Mouse (Mus musculus): ENCODE results near the gene Grsf1. TPM values are rescaled to one million over a fixed set of nuclear protein-coding genes. Genes with fewer than 3 reads are reported as not detected.

Grsf1 gene
- 12.7 TPM for polyA plus RNA-seq (2015; fragmentation: Illumina TruSeq; extraction: RNeasy Lipid Tissue Mini Kit (QIAGEN cat#74804); ENCODE audit: insufficient read depth, low read depth, low replicate concordance)

DNA sequence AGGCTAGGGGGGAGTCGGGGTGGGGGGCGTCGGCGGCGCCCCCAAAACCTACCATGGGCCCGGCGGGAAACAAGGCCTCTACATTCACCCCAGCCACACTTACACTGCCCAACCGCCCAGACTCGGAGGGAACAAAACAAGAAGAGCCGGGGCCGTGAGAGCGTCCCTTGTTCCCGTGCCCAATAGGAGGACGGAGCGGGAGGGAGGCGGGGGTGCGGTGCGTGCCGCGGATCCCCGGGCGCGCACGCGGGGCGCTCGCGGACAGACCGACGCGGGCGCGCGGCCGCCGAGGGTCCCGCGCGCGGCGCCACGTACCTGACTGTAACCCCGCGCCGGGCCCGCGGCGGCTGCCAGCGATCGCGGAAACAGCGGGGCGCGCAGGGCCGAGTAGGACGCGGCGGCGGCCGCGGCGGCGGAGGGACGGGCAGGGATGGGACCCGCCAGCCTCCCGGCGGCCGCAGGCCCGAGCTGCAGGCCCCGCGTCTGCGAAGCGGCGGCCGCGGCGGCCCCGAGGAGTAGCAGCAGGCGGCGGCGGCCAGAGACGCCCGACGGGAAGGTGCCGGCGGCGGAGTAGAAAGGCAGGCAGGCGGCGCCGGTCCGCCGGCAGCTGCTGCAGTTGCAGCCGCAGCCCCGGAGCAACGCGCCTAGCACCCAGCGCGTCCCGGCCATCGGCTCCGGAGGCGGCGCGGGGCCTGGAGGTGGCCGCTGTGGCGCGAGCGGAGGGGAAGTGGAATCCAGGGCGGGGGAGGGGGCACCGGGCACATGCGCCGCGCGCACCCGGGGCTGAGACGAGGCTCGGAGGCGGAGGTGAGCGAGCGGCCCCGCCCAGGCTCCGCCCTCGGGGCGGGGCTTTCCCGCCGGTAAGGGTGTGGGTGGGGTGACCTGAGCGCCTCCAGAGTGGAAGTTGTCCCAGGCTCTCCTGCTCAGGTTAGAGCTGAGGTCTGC is at the start of gene Grsf1:
TSS of gene Grsf1 (minus strand) at position 729 of the 945 bp plus-strand sequence.

DNA sequence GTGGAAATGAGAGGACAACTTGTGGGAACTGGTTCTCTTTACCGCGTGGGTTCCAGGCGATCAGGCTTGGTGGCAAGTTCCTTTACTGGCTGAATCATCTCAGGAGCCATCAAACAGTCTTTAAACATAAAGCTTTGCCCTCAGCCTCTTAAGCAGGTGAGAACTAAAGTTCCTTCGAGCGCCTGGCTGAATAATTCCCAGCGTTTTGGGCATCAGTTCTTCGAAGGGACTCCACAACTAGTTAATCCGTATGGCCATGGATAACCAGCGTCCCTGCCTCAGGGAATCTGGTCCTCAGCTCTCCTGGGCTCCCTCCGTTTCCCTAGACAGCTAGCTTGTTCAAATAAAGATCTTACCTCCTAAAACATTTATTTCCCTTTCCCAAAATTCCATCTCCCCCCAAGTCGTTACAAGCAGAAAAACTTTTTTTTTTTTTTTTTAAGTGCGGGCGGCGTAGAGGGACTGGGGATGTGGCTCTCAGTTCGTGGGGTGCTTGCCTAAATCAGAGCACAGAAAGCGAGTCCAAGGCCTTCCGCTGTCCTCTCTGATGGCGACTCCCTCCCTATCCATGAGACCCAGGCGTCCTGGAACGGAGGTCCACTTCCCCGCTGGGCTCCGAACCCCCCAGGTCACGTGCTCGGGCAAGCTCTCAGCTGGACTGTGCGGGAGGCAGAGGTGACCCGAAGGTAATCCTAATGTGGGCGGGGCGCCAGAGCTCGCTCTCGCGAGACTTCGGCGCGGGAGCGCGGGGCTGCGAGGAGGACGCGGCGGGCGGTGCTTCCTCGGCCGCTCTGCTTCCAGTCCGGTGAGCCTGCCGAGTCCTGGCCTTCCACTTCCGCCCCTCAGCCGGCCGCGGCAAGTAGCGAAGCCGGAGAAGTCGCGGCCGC is 44.4 kb upstream of the Grsf1 start, which contains the start of gene Mob1b:
TSS of gene Mob1b (plus strand) at position 740 of the 887 bp plus-strand sequence.

Other genes starting within 250 kb of the Grsf1 start
- gene Ambn, start 220.2 kb downstream of the Grsf1 start, polyA plus RNA-seq (2015; fragmentation: Illumina TruSeq; extraction: RNeasy Lipid Tissue Mini Kit (QIAGEN cat#74804); ENCODE audit: insufficient read depth, low read depth, low replicate concordance), result not detected
- gene Enam, start 188.2 kb downstream of the Grsf1 start, polyA plus RNA-seq (2015; fragmentation: Illumina TruSeq; extraction: RNeasy Lipid Tissue Mini Kit (QIAGEN cat#74804); ENCODE audit: insufficient read depth, low read depth, low replicate concordance), result not detected
- gene Jchain, start 148.3 kb downstream of the Grsf1 start, polyA plus RNA-seq (2015; fragmentation: Illumina TruSeq; extraction: RNeasy Lipid Tissue Mini Kit (QIAGEN cat#74804); ENCODE audit: insufficient read depth, low read depth, low replicate concordance), result 10.1 TPM
- gene Utp3, start 121.7 kb downstream of the Grsf1 start, polyA plus RNA-seq (2015; fragmentation: Illumina TruSeq; extraction: RNeasy Lipid Tissue Mini Kit (QIAGEN cat#74804); ENCODE audit: insufficient read depth, low read depth, low replicate concordance), result 7.8 TPM
- gene Rufy3, start 111.1 kb downstream of the Grsf1 start, polyA plus RNA-seq (2015; fragmentation: Illumina TruSeq; extraction: RNeasy Lipid Tissue Mini Kit (QIAGEN cat#74804); ENCODE audit: insufficient read depth, low read depth, low replicate concordance), result 5.2 TPM
- 2.9 TPM for gene Mob1b, start 44.7 kb upstream of the Grsf1 start, polyA plus RNA-seq (2015; fragmentation: Illumina TruSeq; extraction: RNeasy Lipid Tissue Mini Kit (QIAGEN cat#74804); ENCODE audit: insufficient read depth, low read depth, low replicate concordance)
- 1.6 TPM for gene Dck, start 88.8 kb upstream of the Grsf1 start, polyA plus RNA-seq (2015; fragmentation: Illumina TruSeq; extraction: RNeasy Lipid Tissue Mini Kit (QIAGEN cat#74804); ENCODE audit: insufficient read depth, low read depth, low replicate concordance)
- gene Slc4a4, start 210.6 kb upstream of the Grsf1 start, polyA plus RNA-seq (2015; fragmentation: Illumina TruSeq; extraction: RNeasy Lipid Tissue Mini Kit (QIAGEN cat#74804); ENCODE audit: insufficient read depth, low read depth, low replicate concordance), result 2.2 TPM

Data from pancreas, adult 10 weeks (tissue).